Mouse (Mus musculus): ENCODE measurements around the gene Ccdc190.

The Ccdc190 gene

DNA sequence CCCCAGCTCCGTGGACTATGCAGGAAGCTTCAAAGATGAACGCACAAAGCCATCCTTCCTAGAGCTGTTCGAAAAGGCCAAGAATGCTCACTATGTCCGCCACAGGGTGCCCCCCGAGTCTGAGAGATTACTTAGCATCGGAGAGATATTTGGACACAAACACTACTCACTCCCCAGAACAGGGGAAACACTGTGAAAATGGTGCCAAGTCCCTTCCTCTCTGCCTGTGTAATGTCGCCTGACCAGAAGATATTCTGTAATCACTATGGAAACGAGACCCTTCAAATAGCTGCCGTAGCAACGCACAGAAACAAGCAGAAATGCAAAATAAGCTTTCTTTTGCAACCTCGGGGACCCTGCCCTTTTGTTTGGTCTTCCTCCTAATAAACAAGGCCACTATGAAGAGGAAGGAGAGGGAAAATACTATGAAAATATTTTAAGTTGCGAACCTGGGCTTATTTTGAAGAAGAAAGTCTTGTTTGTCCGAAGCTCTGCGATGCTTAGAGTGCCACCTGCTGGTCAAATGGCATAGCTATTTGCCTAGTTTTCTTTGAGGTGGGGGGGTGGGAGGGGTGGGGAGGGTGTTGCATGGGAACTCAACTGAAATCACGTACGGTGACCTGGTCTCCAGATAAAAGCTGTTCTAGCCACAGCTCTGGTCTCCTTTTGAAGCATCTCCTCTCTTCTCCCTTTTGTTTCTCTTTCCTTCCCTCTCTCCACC lies 5.7 kb downstream of the Ccdc190 start:
- peak; percentile 50 for DNase-seq

- DNase-seq: no peak
Observed at GRCm38 (mm10) chr1:169939345-169939744, 10.9 kb downstream of the Ccdc190 start.

- no peak for DNase-seq
Observed at GRCm38 (mm10) chr1:169946004-169946403, 17.6 kb downstream of the Ccdc190 start.

GRCm38 (mm10) chr1:169947654-169948053 lies 19.2 kb downstream of the Ccdc190 start:
- DNase-seq: no peak

GRCm38 (mm10) chr1:169948280-169948679 lies 19.8 kb downstream of the Ccdc190 start:
- no peak for DNase-seq

- DNase-seq: no peak
Observed at GRCm38 (mm10) chr1:169948866-169949265, 20.4 kb downstream of the Ccdc190 start.

GRCm38 (mm10) chr1:169949981-169950380 lies 21.5 kb downstream of the Ccdc190 start:
- DNase-seq: no peak

GRCm38 (mm10) chr1:169950651-169951050 lies 22.2 kb downstream of the Ccdc190 start:
- DNase-seq: no peak

- DNase-seq: no peak
Observed at GRCm38 (mm10) chr1:169951561-169951960, 23.1 kb downstream of the Ccdc190 start.

- DNase-seq: no peak
Observed at GRCm38 (mm10) chr1:169952636-169953035, 24.2 kb downstream of the Ccdc190 start.

GRCm38 (mm10) chr1:169953106-169953505 lies 24.7 kb downstream of the Ccdc190 start:
- DNase-seq: no peak

DNA sequence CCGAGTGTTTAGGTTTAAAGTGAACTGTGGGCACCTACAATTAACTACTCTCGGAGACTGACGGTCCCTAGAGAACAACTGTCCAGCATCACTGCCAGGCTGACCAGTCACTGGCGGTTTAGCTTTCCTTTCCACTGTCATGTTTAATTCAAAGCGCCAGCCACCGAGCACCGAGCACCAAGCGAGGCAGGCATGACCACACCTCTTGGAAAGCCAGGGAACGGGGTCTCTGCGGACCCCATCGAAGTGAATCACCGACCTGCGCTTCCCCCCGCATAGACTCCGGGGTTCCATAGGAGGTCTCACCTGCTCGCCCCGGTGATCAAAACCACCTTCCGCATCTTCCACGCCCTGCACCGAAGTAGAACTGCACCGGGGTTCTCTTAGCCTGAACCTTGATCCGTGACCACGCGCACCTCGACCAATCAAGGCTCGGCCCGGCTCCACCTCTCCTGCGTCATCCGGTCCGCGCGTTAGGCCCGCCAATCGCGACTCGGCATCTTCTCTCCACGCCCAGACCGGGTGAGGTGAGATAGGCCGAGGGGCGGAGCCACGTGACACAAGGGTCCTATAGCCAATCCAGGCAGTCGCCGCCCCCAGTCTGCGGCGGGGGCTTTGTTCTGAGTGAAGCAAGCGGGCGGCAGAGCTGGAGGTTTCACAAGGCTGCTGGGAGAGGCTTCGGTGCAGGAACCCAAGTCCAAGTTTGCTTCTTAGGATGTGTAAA lies 40.5 kb downstream of the Ccdc190 start, which contains the start of gene Hsd17b7:
Gene Hsd17b7 (minus strand): TSS at position 450 of the 724 bp plus-strand sequence.
- DNase-seq: peak; percentile 99

DNA sequence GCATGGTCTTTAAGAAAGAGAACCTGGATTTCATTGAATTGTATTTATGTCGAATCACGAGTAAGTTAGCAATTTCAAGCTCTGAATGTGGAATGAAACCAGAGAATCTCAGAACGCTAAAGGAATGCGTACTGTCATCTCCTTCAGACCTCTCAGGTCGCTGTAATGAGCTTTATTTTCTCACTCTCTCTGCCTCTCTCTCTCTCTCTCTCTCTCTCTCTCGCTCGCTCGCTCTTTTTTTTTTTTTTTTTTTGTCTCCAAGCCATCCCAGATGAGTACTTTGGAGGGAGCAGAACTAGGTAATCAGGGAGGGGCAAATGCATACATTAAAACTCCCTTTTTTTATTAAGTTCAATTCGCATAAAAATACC lies 41.1 kb downstream of the Ccdc190 start:
- DNase-seq: no peak

- DNase-seq: no peak
Observed at GRCm38 (mm10) chr1:169970936-169971335, 42.5 kb downstream of the Ccdc190 start.

DNA sequence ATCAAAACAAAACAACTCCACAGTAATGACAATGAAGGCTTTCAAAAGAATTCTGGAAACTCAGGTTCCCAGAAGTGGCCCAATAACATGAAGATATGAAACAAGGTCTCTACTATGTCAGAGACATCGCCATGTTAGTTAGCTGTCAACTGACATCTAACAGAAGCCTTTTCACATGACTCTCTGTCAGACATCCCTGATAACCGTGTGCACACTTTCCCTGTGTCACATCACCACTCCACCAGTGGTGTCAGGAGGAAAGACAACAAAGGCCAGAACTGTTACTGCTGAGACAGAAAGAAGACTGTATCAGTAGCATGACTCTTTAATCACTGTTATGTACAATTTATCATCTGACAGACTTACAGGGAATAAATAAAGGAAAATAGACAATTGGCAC lies 43.5 kb downstream of the Ccdc190 start:
- no peak for DNase-seq

DNA sequence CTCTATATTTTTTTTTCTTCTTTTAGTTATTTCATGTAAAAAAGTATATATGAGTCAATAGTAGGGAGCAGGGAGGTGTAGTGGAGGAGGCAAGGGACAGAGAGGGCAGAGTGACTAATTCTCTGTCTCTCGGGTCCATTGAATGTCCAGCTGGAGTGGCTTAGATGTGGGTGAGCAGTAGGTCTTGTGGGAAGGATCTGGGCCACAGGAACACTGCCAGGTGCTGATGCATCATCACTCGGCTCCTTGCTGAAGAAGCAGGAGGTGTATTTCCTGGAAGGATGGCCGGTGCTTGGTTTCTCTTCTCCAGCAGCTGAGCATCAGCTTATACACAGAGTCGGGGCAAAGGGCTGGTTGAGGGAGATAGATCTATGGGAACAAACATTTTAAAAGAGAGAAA lies 49.2 kb downstream of the Ccdc190 start:
- no peak for DNase-seq
